Mouse (Mus musculus) G1E (cell line): Measurements from ENCODE around the gene Xylb.

ENCODE experiments used
- CTCF ChIP-seq: IDR thresholded peaks from 2 replicates; pipeline ENCODE4 v1.5.1; 2012; ENCODE audit warnings: low read depth, low read length, inconsistent platforms, mixed read lengths
- TAL1 ChIP-seq: conservative IDR thresholded peaks from 2 replicates; pipeline ENCODE4 v1.6.1; 2012; ENCODE audit warnings: low read depth, low read length, inconsistent platforms, mixed read lengths

DNA sequence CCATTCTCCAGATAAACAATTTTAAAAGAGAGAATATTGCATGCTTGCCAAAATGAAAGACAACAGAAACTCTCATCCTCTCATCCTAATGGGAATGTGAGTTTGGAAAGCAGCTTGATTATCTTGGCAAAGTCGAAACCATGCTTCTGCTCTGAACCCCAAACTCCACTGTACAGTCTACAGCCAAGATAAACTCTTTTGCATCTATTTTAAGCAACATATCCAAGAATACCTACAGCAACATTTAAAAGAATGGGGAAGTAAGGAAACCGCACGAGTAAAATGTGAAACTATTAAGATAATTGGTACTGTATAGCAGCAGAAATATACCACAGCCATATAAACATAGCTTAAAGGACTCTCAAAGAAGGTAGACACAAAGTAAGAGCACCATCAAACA lies 28.7 kb upstream of the Xylb start:
- TF ChIP-seq CTCF: no peak
- TF ChIP-seq TAL1: no peak
